Mouse (Mus musculus) kidney, embryonic 16.5 days (tissue): ENCODE measurements at regions not wholly inside any gene's neighbourhood (a gene's known extent, or its start where the extent isn't known, plus 50 kb on each side); places are given as distances from the start of the nearest gene placed in this dataset.

Source experiments
- ATAC-seq: fragments of 200-750 bp; cut with Nextera tagmentation; 2 replicates; pipeline ENCODE4 v1.8.0; 2017; ENCODE audit warnings: moderate TSS enrichment; ENCODE audit not compliant: low FRiP score, low TSS enrichment
- H3K27ac ChIP-seq: fragments of 300-500 bp; sonication (generic); 2 replicates; pipeline ENCODE4 v1.5.1; 2014; ENCODE audit warnings: low read length
- H3K27me3 ChIP-seq: fragments of 300-500 bp; sonication (generic); 2 replicates; pipeline ENCODE4 v1.6.1; 2014; ENCODE audit warnings: low read length, control low read depth, mixed read lengths; ENCODE audit not compliant: insufficient read depth
- H3K36me3 ChIP-seq: fragments of 300-500 bp; sonication (generic); 2 replicates; pipeline ENCODE4 v1.6.1; 2014; ENCODE audit warnings: low read length, control low read depth, mixed read lengths; ENCODE audit not compliant: insufficient read depth
- H3K4me1 ChIP-seq: fragments of 300-500 bp; sonication (generic); 2 replicates; pipeline ENCODE4 v1.6.1; 2014; ENCODE audit warnings: low read length, control low read depth, mixed read lengths; ENCODE audit not compliant: insufficient read depth
- H3K4me2 ChIP-seq: fragments of 300-500 bp; sonication (generic); replicated peaks from 2 replicates; pipeline ENCODE4 v1.6.1; 2014; ENCODE audit warnings: low read depth, low read length
- H3K4me3 ChIP-seq: fragments of 300-500 bp; sonication (generic); 2 replicates; pipeline ENCODE4 v1.5.1; 2014; ENCODE audit warnings: mild to moderate bottlenecking, low read length
- H3K9ac ChIP-seq: fragments of 300-500 bp; sonication (generic); replicated peaks from 2 replicates; pipeline ENCODE4 v1.6.1; 2014; ENCODE audit warnings: low read length
- H3K9me3 ChIP-seq: fragments of 300-500 bp; sonication (generic); 2 replicates; pipeline ENCODE4 v1.6.1; 2016; ENCODE audit warnings: low read length, control low read depth
- WGBS: fragments of 180-500 bp; shearing (Covaris S2); extraction: QIAGEN DNeasy Blood & Tissue Kit; methylation state at CpG from one replicate; pipeline ENCODE4 v1.1.7; 2014; 5-methylcytosine and 5-hydroxymethylcytosine counted together

GRCm38 (mm10) chr3:114627103-114627502, 276.8 kb upstream of the Olfm3 start:
- WGBS, result 74% methylated on average over 2 of the region's 2 CpGs
- Histone ChIP-seq H3K4me3 (no peak overlapping the region), H3K4me2 (no peak overlapping the region), H3K9ac (no peak overlapping the region), H3K9me3 (no peaks in the 10 kb centered on the region), H3K27me3 (no peaks in the 10 kb centered on the region), H3K36me3 (no peaks in the 10 kb centered on the region), H3K27ac (no peak overlapping the region), H3K4me1 (no peaks in the 10 kb centered on the region)
- ATAC-seq, result no peak

- WGBS, result 74% methylated on average over 2 of the region's 2 CpGs
- H3K36me3 ChIP-seq, result no peaks in the 10 kb centered on the region
- no peak overlapping the region for H3K27ac ChIP-seq
- no peak overlapping the region for H3K4me2 ChIP-seq
- H3K4me1 ChIP-seq, result no peaks in the 10 kb centered on the region
- no peaks in the 10 kb centered on the region for H3K9me3 ChIP-seq
- no peak overlapping the region for H3K9ac ChIP-seq
- H3K4me3 ChIP-seq, result no peak overlapping the region
- H3K27me3 ChIP-seq, result no peaks in the 10 kb centered on the region
- ATAC-seq, result no peak
These were observed 268.5 kb upstream of the Olfm3 start for GRCm38 (mm10) chr3:114635362-114635761.

GRCm38 (mm10) chr3:114647957-114648356, 255.9 kb upstream of the Olfm3 start:
- no peak overlapping the region for H3K4me3 ChIP-seq
- H3K27ac ChIP-seq, result no peak overlapping the region
- no peaks in the 10 kb centered on the region for H3K9me3 ChIP-seq
- WGBS, result 58% methylated on average over 3 of the region's 3 CpGs
- ATAC-seq, result no peak
- no peak overlapping the region for H3K4me2 ChIP-seq
- no peak overlapping the region for H3K9ac ChIP-seq
- H3K4me1 ChIP-seq, result no peaks in the 10 kb centered on the region
- no peaks in the 10 kb centered on the region for H3K36me3 ChIP-seq
- no peaks in the 10 kb centered on the region for H3K27me3 ChIP-seq

- no peaks in the 10 kb centered on the region for H3K4me1 ChIP-seq
- H3K4me3 ChIP-seq, result no peak overlapping the region
- no peaks in the 10 kb centered on the region for H3K9me3 ChIP-seq
- no peak for ATAC-seq
- H3K27ac ChIP-seq, result no peak overlapping the region
- H3K27me3 ChIP-seq, result no peaks in the 10 kb centered on the region
- H3K36me3 ChIP-seq, result no peaks in the 10 kb centered on the region
- 63% methylated on average over 2 of the region's 2 CpGs for WGBS
- H3K9ac ChIP-seq, result no peak overlapping the region
- no peak overlapping the region for H3K4me2 ChIP-seq
These were observed 205.9 kb upstream of the Olfm3 start for GRCm38 (mm10) chr3:114697946-114698345.

- H3K9me3 ChIP-seq, result no peaks in the 10 kb centered on the region
These were observed 178.7 kb upstream of the Olfm3 start for GRCm38 (mm10) chr3:114725131-114725530.

GRCm38 (mm10) chr3:114736426-114736825, 167.5 kb upstream of the Olfm3 start:
- Histone ChIP-seq H3K4me3 (no peak overlapping the region), H3K9ac (no peak overlapping the region), H3K36me3 (no peaks in the 10 kb centered on the region), H3K9me3 (no peaks in the 10 kb centered on the region), H3K4me2 (no peak overlapping the region), H3K4me1 (no peaks in the 10 kb centered on the region), H3K27me3 (no peaks in the 10 kb centered on the region), H3K27ac (no peak overlapping the region)
- no peak for ATAC-seq
- WGBS, result 84% methylated on average over 2 of the region's 2 CpGs

More at GRCm38 (mm10) chr3:114725131-114725530, 178.7 kb upstream of the Olfm3 start:
- no peak overlapping the region for H3K4me2 ChIP-seq
- ATAC-seq, result no peak
- no peaks in the 10 kb centered on the region for H3K36me3 ChIP-seq
- H3K4me1 ChIP-seq, result no peaks in the 10 kb centered on the region
- H3K27ac ChIP-seq, result no peak overlapping the region
- 88% methylated on average over 1 of the region's 1 CpGs for WGBS
- H3K4me3 ChIP-seq, result no peak overlapping the region
- no peaks in the 10 kb centered on the region for H3K27me3 ChIP-seq
- no peak overlapping the region for H3K9ac ChIP-seq

GRCm38 (mm10) chr3:114744206-114744605, 159.7 kb upstream of the Olfm3 start:
- WGBS, result 79% methylated on average over 1 of the region's 1 CpGs
- Histone ChIP-seq H3K4me3 (no peak overlapping the region), H3K4me1 (no peaks in the 10 kb centered on the region), H3K4me2 (no peak overlapping the region), H3K9ac (no peak overlapping the region), H3K27me3 (no peaks in the 10 kb centered on the region), H3K27ac (no peak overlapping the region), H3K36me3 (no peaks in the 10 kb centered on the region), H3K9me3 (no peaks in the 10 kb centered on the region)
- ATAC-seq, result no peak

- H3K4me1 ChIP-seq, result no peaks in the 10 kb centered on the region
These were observed 158.7 kb upstream of the Olfm3 start for GRCm38 (mm10) chr3:114745131-114745530.

GRCm38 (mm10) chr3:114757313-114757712, 146.6 kb upstream of the Olfm3 start:
- ATAC-seq, result no peak
- Histone ChIP-seq H3K27ac (no peak overlapping the region), H3K27me3 (no peaks in the 10 kb centered on the region), H3K9me3 (no peaks in the 10 kb centered on the region), H3K4me1 (no peaks in the 10 kb centered on the region), H3K9ac (no peak overlapping the region), H3K4me3 (no peak overlapping the region), H3K4me2 (no peak overlapping the region), H3K36me3 (no peaks in the 10 kb centered on the region)
- 73% methylated on average over 4 of the region's 4 CpGs for WGBS

More at GRCm38 (mm10) chr3:114745131-114745530, 158.7 kb upstream of the Olfm3 start:
- no peak overlapping the region for H3K4me2 ChIP-seq
- H3K27ac ChIP-seq, result no peak overlapping the region
- H3K36me3 ChIP-seq, result no peaks in the 10 kb centered on the region
- H3K9me3 ChIP-seq, result no peaks in the 10 kb centered on the region
- H3K27me3 ChIP-seq, result no peaks in the 10 kb centered on the region
- ATAC-seq, result no peak
- H3K9ac ChIP-seq, result no peak overlapping the region
- no peak overlapping the region for H3K4me3 ChIP-seq

- ATAC-seq, result no peak
- H3K36me3 ChIP-seq, result no peaks in the 10 kb centered on the region
- H3K9ac ChIP-seq, result no peak overlapping the region
- no peaks in the 10 kb centered on the region for H3K27me3 ChIP-seq
- H3K4me1 ChIP-seq, result no peaks in the 10 kb centered on the region
- no peak overlapping the region for H3K4me3 ChIP-seq
- 82% methylated on average over 3 of the region's 3 CpGs for WGBS
- no peak overlapping the region for H3K27ac ChIP-seq
- H3K9me3 ChIP-seq, result no peaks in the 10 kb centered on the region
- no peak overlapping the region for H3K4me2 ChIP-seq
These were observed 145.3 kb upstream of the Olfm3 start for GRCm38 (mm10) chr3:114758592-114758991.
